Mouse (Mus musculus) embryonic facial prominence, embryonic 11.5 days (tissue): ENCODE measurements at regions not wholly inside any gene's neighbourhood (a gene's known extent, or its start where the extent isn't known, plus 50 kb on each side); places are given as distances from the start of the nearest gene placed in this dataset.

Source experiments
- ATAC-seq: fragments of 200-750 bp; cut with Nextera tagmentation; replicated peaks from 2 replicates; pipeline ENCODE4 v1.8.0; 2017; ENCODE audit warnings: low read depth; ENCODE audit not compliant: insufficient number of reproducible peaks, low FRiP score, low TSS enrichment
- DNase-seq: peaks from one replicate; pipeline ENCODE4 v3.0.0-alpha.2; 2015; ENCODE audit warnings: low spot score
- H3K27ac ChIP-seq: fragments of 300-500 bp; sonication (generic); replicated peaks from 2 replicates; pipeline ENCODE4 v1.5.1; 2014; ENCODE audit warnings: mild to moderate bottlenecking, low read depth, low read length, control low read depth
- H3K27me3 ChIP-seq: fragments of 300-500 bp; sonication (generic); 2 replicates; pipeline ENCODE4 v1.6.1; 2014; ENCODE audit warnings: mild to moderate bottlenecking, low read length, moderate library complexity, mixed read lengths; ENCODE audit not compliant: control insufficient read depth, insufficient read depth
- H3K36me3 ChIP-seq: fragments of 300-500 bp; sonication (generic); replicated peaks from 2 replicates; pipeline ENCODE4 v1.6.1; 2014; ENCODE audit warnings: low read depth, mild to moderate bottlenecking, low read length, moderate library complexity, mixed read lengths; ENCODE audit not compliant: control insufficient read depth, insufficient read depth
- H3K4me1 ChIP-seq: fragments of 300-500 bp; sonication (generic); 2 replicates; pipeline ENCODE4 v1.6.1; 2014; ENCODE audit warnings: low read length, mixed read lengths; ENCODE audit not compliant: control insufficient read depth, insufficient read depth
- H3K4me2 ChIP-seq: fragments of 300-500 bp; sonication (generic); 2 replicates; pipeline ENCODE4 v1.6.1; 2014; ENCODE audit warnings: low read depth, mild to moderate bottlenecking, control low read depth, low read length, moderate library complexity
- H3K4me3 ChIP-seq: fragments of 300-500 bp; sonication (generic); 2 replicates; pipeline ENCODE4 v1.5.1; 2014; ENCODE audit warnings: low read depth, low read length, control low read depth
- H3K9ac ChIP-seq: fragments of 300-500 bp; sonication (generic); replicated peaks from 2 replicates; pipeline ENCODE4 v1.6.1; 2014; ENCODE audit warnings: mild to moderate bottlenecking, control low read depth, low read length
- H3K9me3 ChIP-seq: fragments of 300-500 bp; sonication (generic); replicated peaks from 2 replicates; pipeline ENCODE4 v1.6.1; 2016; ENCODE audit warnings: mild to moderate bottlenecking, low read length, inconsistent platforms, mixed read lengths; ENCODE audit not compliant: control insufficient read depth
- WGBS: fragments of 180-500 bp; shearing (Covaris S2); extraction: QIAGEN DNeasy Blood & Tissue Kit; methylation state at CpG from one replicate; pipeline ENCODE4 v1.1.7; 2014; 5-methylcytosine and 5-hydroxymethylcytosine counted together

- WGBS: 84% methylated on average over 3 of the region's 3 CpGs
- Histone ChIP-seq H3K27me3 (no peaks in the 10 kb centered on the region; the same call in 1 of the 2 replicates), H3K36me3 (no peaks in the 10 kb centered on the region), H3K4me3 (no peak overlapping the region), H3K27ac (no peak overlapping the region), H3K9ac (no peak overlapping the region), H3K4me2 (no peak overlapping the region), H3K9me3 (no peaks in the 10 kb centered on the region), H3K4me1 (no peaks in the 10 kb centered on the region)
- ATAC-seq (no peak), DNase-seq (no peak)
Observed at GRCm38 (mm10) chr5:75503673-75504072, 71.0 kb upstream of the Kit start.

GRCm38 (mm10) chr5:75512521-75513422 is 61.9 kb upstream of the Kit start:
- H3K27ac ChIP-seq: no peak overlapping the region
- H3K4me3 ChIP-seq: no peak overlapping the region
- H3K27me3 ChIP-seq: no peaks in the 10 kb centered on the region
- H3K9me3 ChIP-seq: no peaks in the 10 kb centered on the region
- ATAC-seq (no peak), DNase-seq (peak; percentile 30)
- H3K4me2 ChIP-seq: no peak overlapping the region
- H3K9ac ChIP-seq: no peak overlapping the region
- 52% methylated on average over 20 of the region's 20 CpGs for WGBS
- no peaks in the 10 kb centered on the region for H3K36me3 ChIP-seq
- H3K4me1 ChIP-seq: no peaks in the 10 kb centered on the region

- H3K4me1 ChIP-seq: no peaks in the 10 kb centered on the region
- H3K27ac ChIP-seq: no peak overlapping the region
- 63% methylated on average over 8 of the region's 8 CpGs for WGBS
- DNase-seq (no peak), ATAC-seq (no peak)
- H3K4me3 ChIP-seq: no peak overlapping the region
- no peaks in the 10 kb centered on the region for H3K27me3 ChIP-seq
- H3K9ac ChIP-seq: no peak overlapping the region
- H3K4me2 ChIP-seq: no peak overlapping the region
- no peaks in the 10 kb centered on the region for H3K36me3 ChIP-seq
- no peaks in the 10 kb centered on the region for H3K9me3 ChIP-seq
Observed at GRCm38 (mm10) chr5:75518213-75518612, 56.5 kb upstream of the Kit start.

GRCm38 (mm10) chr5:75523041-75523678 is 51.6 kb upstream of the Kit start:
- H3K27ac ChIP-seq: no peak overlapping the region
- no peaks in the 10 kb centered on the region for H3K4me1 ChIP-seq
- no peaks in the 10 kb centered on the region for H3K36me3 ChIP-seq
- H3K4me3 ChIP-seq: no peak overlapping the region
- H3K4me2 ChIP-seq: no peak overlapping the region
- ATAC-seq (no peak), DNase-seq (no peak)
- H3K27me3 ChIP-seq: no peaks in the 10 kb centered on the region
- no peaks in the 10 kb centered on the region for H3K9me3 ChIP-seq
- H3K9ac ChIP-seq: no peak overlapping the region
- WGBS: 81% methylated on average over 4 of the region's 4 CpGs
